In genomic region chr1:130840599-130841379, GRCm38 (mm10) we compare ENCODE assay signal across 28 mouse cellular contexts. TPM values are rescaled to one million over a fixed set of nuclear protein-coding genes. Genes with fewer than 3 reads are reported as not detected.
DNase-seq lines count a peak whose midpoint lies in the region; ATAC-seq and TF ChIP-seq lines count a peak whose summit lies in the region.
"Had no signal": no experiment of that assay in that cellular context is flagged by ENCODE, and none has a peak within 500 bp of the region (broad histone marks: within the 10 kb centered on the region; RNA-seq: fewer than 3 reads in every experiment).

No protein-coding gene starts in this region.

- WGBS in liver, adult 2 months, result 21% methylated on average over 8 of the region's 8 CpGs
- 18% methylated on average over 8 of the region's 8 CpGs for WGBS in intestine, postnatal 0 days
- 48% methylated on average over 8 of the region's 8 CpGs for WGBS in liver, postnatal 0 days (ENCODE audit: insufficient replicate concordance)

- peaks cover 22% of the 10 kb centered on the region for H3K4me1 ChIP-seq in liver, adult 2 months (ENCODE audit: control insufficient read depth, insufficient read depth, low read length)
- no peaks in the 10 kb centered on the region; the same call in 1 of the 2 replicates for H3K4me1 ChIP-seq in intestine, postnatal 0 days (replicated peaks; ENCODE audit: control insufficient read depth, insufficient read depth, low read length)
- H3K4me1 ChIP-seq in liver, postnatal 0 days (ENCODE audit: insufficient read depth), result peaks cover 3% of the 10 kb centered on the region
- H3K4me1 ChIP-seq: embryonic facial prominence, embryonic 15.5 days; heart, embryonic 15.5 days had no signal

- TF ChIP-seq POLR2A in liver, adult 2 months (IDR thresholded peaks at IDR 0.05; ENCODE audit: extremely low read depth, insufficient read depth, low read length), result no peak

- peak overlapping the region; percentile 99 for H3K27ac ChIP-seq in liver, adult 2 months (replicated peaks; ENCODE audit: insufficient read depth, low read depth, low read length)
- H3K27ac ChIP-seq in intestine, postnatal 0 days (ENCODE audit: low read depth, low read length), result no peak overlapping the region
- peak overlapping the region; percentile 84 for H3K27ac ChIP-seq in liver, postnatal 0 days (ENCODE audit: low read depth)
- H3K27ac ChIP-seq: embryonic facial prominence, embryonic 15.5 days; heart, adult 2 months; heart, embryonic 15.5 days had no signal

- H3K4me3 ChIP-seq in liver, adult 2 months (ENCODE audit: insufficient read depth, low read depth, low read length), result no peak overlapping the region
- no peak overlapping the region for H3K4me3 ChIP-seq in intestine, postnatal 0 days (ENCODE audit: low read depth, low read length)
- no peak overlapping the region for H3K4me3 ChIP-seq in liver, postnatal 0 days (ENCODE audit: low read depth, low read length)
- H3K4me3 ChIP-seq: embryonic facial prominence, embryonic 15.5 days; heart, adult 2 months; heart, embryonic 15.5 days; megakaryocyte, embryonic 14.5 days had no signal

- H3K9me3 ChIP-seq in intestine, postnatal 0 days (ENCODE audit: control insufficient read depth), result no peaks in the 10 kb centered on the region
- H3K9me3 ChIP-seq in liver, postnatal 0 days (ENCODE audit: low read length), result no peaks in the 10 kb centered on the region
- H3K9me3 ChIP-seq: embryonic facial prominence, embryonic 15.5 days; heart, embryonic 15.5 days; megakaryocyte, embryonic 14.5 days had no signal

- peak; percentile 71 for ATAC-seq in intestine, postnatal 0 days
- ATAC-seq in liver, postnatal 0 days, result peak; percentile 77
- ATAC-seq: hindbrain, embryonic 16.5 days; midbrain, embryonic 16.5 days had no signal

- no peaks in the 10 kb centered on the region for H3K79me2 ChIP-seq in liver, adult 2 months (ENCODE audit: control insufficient read depth, insufficient read depth, low read length)

- H3K36me3 ChIP-seq in liver, adult 2 months (ENCODE audit: control insufficient read depth, insufficient read depth, low read length), result peaks cover 22% of the 10 kb centered on the region
- H3K36me3 ChIP-seq in intestine, postnatal 0 days (ENCODE audit: control insufficient read depth, insufficient read depth), result no peaks in the 10 kb centered on the region; the same call in 1 of the 2 replicates
- H3K36me3 ChIP-seq in liver, postnatal 0 days (replicated peaks; ENCODE audit: insufficient read depth, low read length), result no peaks in the 10 kb centered on the region
- H3K36me3 ChIP-seq: embryonic facial prominence, embryonic 15.5 days; heart, embryonic 15.5 days had no signal

- TF ChIP-seq EP300 in liver, postnatal 0 days (IDR thresholded peaks at IDR 0.05; ENCODE audit: low read depth), result no peak; the same call in 1 of the 2 replicates

- no peak for TF ChIP-seq CTCF in liver, adult 2 months (IDR thresholded peaks at IDR 0.05; ENCODE audit: low read depth, low read length)
- no peak for TF ChIP-seq CTCF in intestine, postnatal 0 days (IDR thresholded peaks at IDR 0.05; ENCODE audit: low read depth)
- no peak for TF ChIP-seq CTCF in liver, postnatal 0 days (IDR thresholded peaks at IDR 0.05; ENCODE audit: low read depth)

- peak overlapping the region; percentile 68 for H3K9ac ChIP-seq in liver, adult 2 months (ENCODE audit: low read depth, low read length)
- H3K9ac ChIP-seq in intestine, postnatal 0 days (ENCODE audit: low read depth, low read length), result no peak overlapping the region
- H3K9ac ChIP-seq in liver, postnatal 0 days (replicated peaks), result no peak overlapping the region
- H3K9ac ChIP-seq: embryonic facial prominence, embryonic 15.5 days; heart, embryonic 15.5 days had no signal

- H3K27me3 ChIP-seq in liver, adult 2 months (ENCODE audit: control insufficient read depth, insufficient read depth, low read length), result no peaks in the 10 kb centered on the region
- H3K27me3 ChIP-seq in intestine, postnatal 0 days (replicated peaks; ENCODE audit: control insufficient read depth, insufficient read depth, low read length), result no peaks in the 10 kb centered on the region
- no peaks in the 10 kb centered on the region for H3K27me3 ChIP-seq in liver, postnatal 0 days (ENCODE audit: insufficient read depth, low read length)
- H3K27me3 ChIP-seq: embryonic facial prominence, embryonic 15.5 days; heart, embryonic 15.5 days had no signal

- 0 out of 2 replicates have a peak overlapping the region, but pooled peaks have one; percentile 7 for H3K4me2 ChIP-seq in intestine, postnatal 0 days (replicated peaks; ENCODE audit: low read depth)
- H3K4me2 ChIP-seq in liver, postnatal 0 days (ENCODE audit: low read depth, low read length), result 0 out of 2 replicates have a peak overlapping the region, but pooled peaks have one; percentile 3
- H3K4me2 ChIP-seq: embryonic facial prominence, embryonic 15.5 days; heart, embryonic 15.5 days had no signal

- peak; percentile 99 for DNase-seq in liver, adult 2 months (ENCODE audit: extremely low read depth, low read depth, low spot score)
- DNase-seq in liver, result no peak
- DNase-seq in kidney, postnatal 14 days, result peak; percentile 47
- no peak for DNase-seq in liver, postnatal 0 days
- DNase-seq in frontal cortex, postnatal 25 days (ENCODE audit: low spot score in 2 of 2), result no peak
- DNase-seq in lung, postnatal 10 days, result no peak
- DNase-seq in thymus, postnatal 36 days, result no peak
- DNase-seq: cerebellum, adult 18-20 months; cerebellum, postnatal 25 days; gastrocnemius, postnatal 14 days; heart, adult 2 months; heart, postnatal 4 days; lung, postnatal 14 days; thymus, postnatal 4 days had no signal

RNA-seq across cellular contexts. Expression of gene Pigr, which starts 14.3 kb away (rescaled TPM):
- total RNA-seq in liver, adult 2 months (2014; rRNA removed), result 482 and 517 TPM in 2 replicates
- 579 and 633 TPM in 2 replicates for polyA plus RNA-seq in liver, adult 2 months (2012; rRNA removed)
- 14.0 and 15.1 TPM in 2 replicates for polyA plus RNA-seq in intestine, postnatal 0 days (2015; fragmentation: Nextera tagmentation; extraction: Ambion mirVana)
- 1.2 TPM in 2 replicates for polyA plus RNA-seq in liver, postnatal 0 days (2015; fragmentation: Nextera tagmentation; extraction: Ambion mirVana)
- total RNA-seq: gastrocnemius, postnatal 14 days; heart, adult 2 months; heart, postnatal 4 days; layer of hippocampus, adult 18-20 months; layer of hippocampus, postnatal 25 days had no signal
- polyA plus RNA-seq: heart, embryonic 15.5 days; hindbrain, embryonic 16.5 days; midbrain, embryonic 16.5 days had no signal

RNA-seq across cellular contexts. Expression of gene Fcmr, which starts 24.7 kb away (rescaled TPM):
- 0.09 and 0.54 TPM in 2 replicates for total RNA-seq in liver, adult 2 months (2014; rRNA removed)
- polyA plus RNA-seq in liver, adult 2 months (2012; rRNA removed), result 0.81 and 2.6 TPM in 2 replicates
- 0.52 and 2.0 TPM in 2 replicates for polyA plus RNA-seq in intestine, postnatal 0 days (2015; fragmentation: Nextera tagmentation; extraction: Ambion mirVana)
- 1.00 and 1.1 TPM in 2 replicates for polyA plus RNA-seq in liver, postnatal 0 days (2015; fragmentation: Nextera tagmentation; extraction: Ambion mirVana)
- total RNA-seq: gastrocnemius, postnatal 14 days; layer of hippocampus, adult 18-20 months had no signal
- polyA plus RNA-seq: embryonic facial prominence, embryonic 15.5 days; limb, embryonic 14.5 days had no signal

RNA-seq across cellular contexts. Expression of gene Fcamr, which starts 40.1 kb away (rescaled TPM):
- 0.13 and 0.55 TPM in 2 replicates for total RNA-seq in liver, adult 2 months (2014; rRNA removed)
- 0.09 TPM in 1 of 2 replicates, not detected in the other for polyA plus RNA-seq in liver, adult 2 months (2012; rRNA removed)
- 0.17 TPM in 1 of 2 replicates, not detected in the other for polyA plus RNA-seq in intestine, postnatal 0 days (2015; fragmentation: Nextera tagmentation; extraction: Ambion mirVana)
- not detected in 2 replicates for polyA plus RNA-seq in liver, postnatal 0 days (2015; fragmentation: Nextera tagmentation; extraction: Ambion mirVana)
- total RNA-seq: adrenal gland, postnatal 4 days; gastrocnemius, postnatal 14 days; layer of hippocampus, adult 18-20 months; layer of hippocampus, postnatal 25 days; left cerebral cortex, postnatal 14 days; neutrophil, adult 5-6 weeks had no signal
- polyA plus RNA-seq: hindbrain, embryonic 16.5 days; midbrain, embryonic 16.5 days had no signal

RNA-seq across cellular contexts. Expression of gene Il24, which starts 46.5 kb away (rescaled TPM):
- total RNA-seq in liver, adult 2 months (2014; rRNA removed), result not detected in 2 replicates
- not detected in 2 replicates for polyA plus RNA-seq in liver, adult 2 months (2012; rRNA removed)
- not detected in 2 replicates for polyA plus RNA-seq in intestine, postnatal 0 days (2015; fragmentation: Nextera tagmentation; extraction: Ambion mirVana)
- not detected in 2 replicates for polyA plus RNA-seq in liver, postnatal 0 days (2015; fragmentation: Nextera tagmentation; extraction: Ambion mirVana)
- total RNA-seq: adrenal gland, adult 18-20 months; adrenal gland, postnatal 4 days; gastrocnemius, postnatal 14 days; heart, adult 2 months; heart, postnatal 4 days; layer of hippocampus, adult 18-20 months; layer of hippocampus, postnatal 25 days; left cerebral cortex, postnatal 14 days; neutrophil, adult 5-6 weeks had no signal
- polyA plus RNA-seq: embryonic facial prominence, embryonic 15.5 days; heart, adult 2 months; heart, embryonic 15.5 days; hindbrain, embryonic 16.5 days; limb, embryonic 14.5 days; midbrain, embryonic 16.5 days; testis, adult 2 months had no signal

Comparison
In these comparisons a context has a peak if more than half of its experiments do, and no peak if none do; other contexts are left out.
1. DNase-seq: peak in liver, adult 2 months (single experiment) and kidney, postnatal 14 days (single experiment); none in liver (single experiment), liver, postnatal 0 days (single experiment), frontal cortex, postnatal 25 days (0 of 2), lung, postnatal 10 days (single experiment) and thymus, postnatal 36 days (0 of 2).
2. RNA of gene Pigr, which starts 14.3 kb away (polyA plus RNA-seq): 579 to 633 TPM in liver, adult 2 months; 14.0 to 15.1 TPM in intestine, postnatal 0 days and 1.2 TPM in liver, postnatal 0 days; every median in the first group is over 10 times any median in the second.